Mouse (Mus musculus): ENCODE measurements around the gene Hcst.

The Hcst gene

GRCm38 (mm10) chr7:30392746-30393520 is 26.7 kb downstream of the Hcst start:
- CTCF ChIA-PET = interaction anchor here (0.7 to 1.4 kb wide), 2 partner anchors 17 to 30 kb away, joined by 3 to 4 read pairs; no protein-coding TSS in a partner anchor

GRCm38 (mm10) chr7:30384106-30384505 is 35.5 kb downstream of the Hcst start:
- CTCF ChIA-PET = no interaction called here

DNA sequence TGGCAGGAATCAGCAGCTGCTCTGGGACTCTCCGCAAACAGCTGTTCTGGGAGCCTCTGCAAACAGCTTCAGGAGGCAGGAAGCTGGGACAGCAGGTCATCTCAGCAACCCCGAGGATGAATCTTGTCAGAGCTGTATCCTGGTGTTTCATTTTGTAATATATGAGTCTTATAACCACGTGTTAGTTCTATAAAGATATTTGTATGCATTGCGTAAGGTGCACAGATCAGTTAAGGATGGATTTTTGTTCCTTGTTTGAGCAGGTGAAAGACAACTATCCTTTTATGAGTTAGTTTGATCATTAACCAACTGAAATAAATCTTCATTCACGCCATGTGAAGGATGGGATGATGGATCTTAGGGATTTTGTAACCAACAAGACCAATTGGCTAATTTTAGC is 39.6 kb downstream of the Hcst start:
- CTCF ChIA-PET = interaction anchor here (1.5 kb wide), 1 partner anchor 54 kb away, joined by 5 read pairs; no protein-coding TSS in a partner anchor

GRCm38 (mm10) chr7:30373501-30373962 is 46.1 kb downstream of the Hcst start:
- CTCF ChIA-PET = interaction anchor here (0.6 to 0.7 kb wide), 2 partner anchors 34 to 35 kb away, joined by 5 to 6 read pairs; no protein-coding TSS in a partner anchor

All from spleen, embryonic (tissue).